ENCODE assay signal across 21 mouse cellular contexts in genomic region chr13:99947417-99947816, GRCm38 (mm10). TPM values are rescaled to one million over a fixed set of nuclear protein-coding genes. Genes with fewer than 3 reads are reported as not detected.
DNase-seq lines count a peak whose midpoint lies in the region; ATAC-seq and TF ChIP-seq lines count a peak whose summit lies in the region.
"Had no signal": no experiment of that assay in that cellular context is flagged by ENCODE, and none has a peak within 500 bp of the region (broad histone marks: within the 10 kb centered on the region; RNA-seq: fewer than 3 reads in every experiment).

No protein-coding gene starts in this region.

- no peak overlapping the region for H3K9ac ChIP-seq in hindbrain, postnatal 0 days (replicated peaks; ENCODE audit: low read length)
- H3K9ac ChIP-seq in hindbrain, embryonic 12.5 days, result no peak overlapping the region
- H3K9ac ChIP-seq: embryonic facial prominence, embryonic 13.5 days; forebrain, postnatal 0 days; limb, embryonic 13.5 days; liver, embryonic 15.5 days had no signal

- H3K36me3 ChIP-seq in hindbrain, postnatal 0 days (ENCODE audit: insufficient read depth, low read length), result peaks cover 30% of the 10 kb centered on the region; the same call in 1 of the 2 replicates
- H3K36me3 ChIP-seq in hindbrain, embryonic 12.5 days, result peaks cover 17% of the 10 kb centered on the region; the same call in 1 of the 2 replicates
- no peaks in the 10 kb centered on the region; the same call in 1 of the 2 replicates for H3K36me3 ChIP-seq in kidney, adult 2 months (ENCODE audit: control insufficient read depth, insufficient read depth, low read length)
- H3K36me3 ChIP-seq: liver, embryonic 15.5 days had no signal

- no peaks in the 10 kb centered on the region for H3K27me3 ChIP-seq in hindbrain, postnatal 0 days (ENCODE audit: insufficient read depth, low read length)
- no peaks in the 10 kb centered on the region for H3K27me3 ChIP-seq in hindbrain, embryonic 12.5 days
- H3K27me3 ChIP-seq in kidney, adult 2 months (replicated peaks; ENCODE audit: control insufficient read depth, insufficient read depth, low read length), result no peaks in the 10 kb centered on the region
- H3K27me3 ChIP-seq: embryonic facial prominence, embryonic 13.5 days; limb, embryonic 13.5 days; liver, embryonic 15.5 days had no signal

- peak; percentile 67 to 78 for DNase-seq in cerebellum, postnatal 10 days
- DNase-seq in cerebellum, adult 11 months, result no peak
- DNase-seq in hindbrain, postnatal 0 days (ENCODE audit: low spot score), result peak; percentile 55
- peak; percentile 3 for DNase-seq in adrenal gland, adult 8-10 months
- DNase-seq in layer of hippocampus, adult 9-11 months, result peak; percentile 19
- no peak for DNase-seq in kidney, adult 2 months
- DNase-seq: B cell, adult 2 months; forebrain, postnatal 0 days; heart, postnatal 14 days; kidney, adult 8-10 months; kidney, postnatal 25 days; right cerebral cortex, adult 18-20 months; thymus, adult 18-20 months had no signal

- no peaks in the 10 kb centered on the region for H3K9me3 ChIP-seq in hindbrain, postnatal 0 days (ENCODE audit: low read length)
- H3K9me3 ChIP-seq in hindbrain, embryonic 12.5 days (replicated peaks), result no peaks in the 10 kb centered on the region
- H3K9me3 ChIP-seq: embryonic facial prominence, embryonic 13.5 days; limb, embryonic 13.5 days; liver, embryonic 15.5 days had no signal

- H3K4me1 ChIP-seq in hindbrain, postnatal 0 days (ENCODE audit: insufficient read depth, low read length), result no peaks in the 10 kb centered on the region
- H3K4me1 ChIP-seq in hindbrain, embryonic 12.5 days, result no peaks in the 10 kb centered on the region
- no peaks in the 10 kb centered on the region for H3K4me1 ChIP-seq in kidney, adult 2 months (ENCODE audit: control insufficient read depth, insufficient read depth, low read length)
- H3K4me1 ChIP-seq: embryonic facial prominence, embryonic 13.5 days; limb, embryonic 13.5 days; liver, embryonic 15.5 days had no signal

- no peak for TF ChIP-seq POLR2A in kidney, adult 2 months (IDR thresholded peaks at IDR 0.05; ENCODE audit: low read depth, low read length)

- 57% methylated on average over 4 of the region's 4 CpGs for WGBS in hindbrain, postnatal 0 days
- WGBS in hindbrain, embryonic 12.5 days, result 84% methylated on average over 4 of the region's 4 CpGs
- 83% methylated on average over 4 of the region's 4 CpGs for WGBS in kidney, adult 2 months

- H3K4me3 ChIP-seq in hindbrain, postnatal 0 days (ENCODE audit: low read length), result no peak overlapping the region
- H3K4me3 ChIP-seq in hindbrain, embryonic 12.5 days, result no peak overlapping the region
- no peak overlapping the region for H3K4me3 ChIP-seq in kidney, adult 2 months (ENCODE audit: insufficient read depth, low read depth, low read length)
- H3K4me3 ChIP-seq: embryonic facial prominence, embryonic 13.5 days; limb, embryonic 13.5 days; liver, embryonic 15.5 days had no signal

- ATAC-seq in hindbrain, postnatal 0 days, result peak; percentile 63
- no peak for ATAC-seq in hindbrain, embryonic 12.5 days (ENCODE audit: low FRiP score)
- ATAC-seq: forebrain, postnatal 0 days; lung, postnatal 0 days; midbrain, embryonic 16.5 days had no signal

- H3K4me2 ChIP-seq in hindbrain, postnatal 0 days (ENCODE audit: low read depth, low read length), result no peak overlapping the region
- no peak overlapping the region for H3K4me2 ChIP-seq in hindbrain, embryonic 12.5 days (replicated peaks)
- H3K4me2 ChIP-seq: embryonic facial prominence, embryonic 13.5 days; heart, embryonic 11.5 days; limb, embryonic 13.5 days; liver, embryonic 15.5 days had no signal

- no peak for TF ChIP-seq CTCF in hindbrain, postnatal 0 days (IDR thresholded peaks at IDR 0.05; ENCODE audit: low read depth)
- TF ChIP-seq CTCF in kidney, adult 2 months (conservative IDR thresholded peaks at IDR 0.05; ENCODE audit: insufficient read depth, insufficient read length, low read depth, low read length), result no peak

- peak overlapping the region; percentile 49; the same call in 1 of the 2 replicates for H3K27ac ChIP-seq in hindbrain, postnatal 0 days
- no peak overlapping the region for H3K27ac ChIP-seq in hindbrain, embryonic 12.5 days
- no peak overlapping the region for H3K27ac ChIP-seq in kidney, adult 2 months (ENCODE audit: insufficient read depth, low read depth, low read length)
- H3K27ac ChIP-seq: embryonic facial prominence, embryonic 13.5 days; limb, embryonic 13.5 days; liver, embryonic 15.5 days had no signal

RNA-seq across cellular contexts. Expression of gene Cartpt, which starts 46.5 kb away (rescaled TPM):
- total RNA-seq in hindbrain, postnatal 0 days (2014; rRNA removed), result 18.8 and 29.4 TPM in 2 replicates
- 43.3 and 45.8 TPM in 2 replicates for polyA plus RNA-seq in hindbrain, postnatal 0 days (2015; fragmentation: Nextera tagmentation; extraction: Ambion mirVana)
- polyA plus RNA-seq in hindbrain, embryonic 12.5 days (2016; fragmentation: Nextera tagmentation; extraction: Ambion mirVana), result 13.3 and 15.9 TPM in 2 replicates
- 10 to 100 TPM in 2 of 4 experiments, 1 to 10 TPM in 2; 7.2 to 21.1 (median 11.5) TPM for total RNA-seq in adrenal gland, adult 8-10 months (2022)
- not detected in 2 replicates for polyA plus RNA-seq in kidney, adult 2 months (2012; rRNA removed)
- total RNA-seq: megakaryocyte, adult 5-6 weeks had no signal

Comparison
In these comparisons a context has a peak if more than half of its experiments do, and no peak if none do; other contexts are left out.
1. DNase-seq: peak in cerebellum, postnatal 10 days (2 of 2), hindbrain, postnatal 0 days (single experiment), adrenal gland, adult 8-10 months (single experiment) and layer of hippocampus, adult 9-11 months (single experiment); none in cerebellum, adult 11 months (single experiment) and kidney, adult 2 months (single experiment).
2. RNA of gene Cartpt, which starts 46.5 kb away (polyA plus RNA-seq): 43.3 to 45.8 TPM in hindbrain, postnatal 0 days and 13.3 to 15.9 TPM in hindbrain, embryonic 12.5 days; not detected in kidney, adult 2 months; every median in the first group is over 10 times any median in the second.